Mouse (Mus musculus): ENCODE measurements around the gene Mettl7b.

Gene Mettl7b

DNA sequence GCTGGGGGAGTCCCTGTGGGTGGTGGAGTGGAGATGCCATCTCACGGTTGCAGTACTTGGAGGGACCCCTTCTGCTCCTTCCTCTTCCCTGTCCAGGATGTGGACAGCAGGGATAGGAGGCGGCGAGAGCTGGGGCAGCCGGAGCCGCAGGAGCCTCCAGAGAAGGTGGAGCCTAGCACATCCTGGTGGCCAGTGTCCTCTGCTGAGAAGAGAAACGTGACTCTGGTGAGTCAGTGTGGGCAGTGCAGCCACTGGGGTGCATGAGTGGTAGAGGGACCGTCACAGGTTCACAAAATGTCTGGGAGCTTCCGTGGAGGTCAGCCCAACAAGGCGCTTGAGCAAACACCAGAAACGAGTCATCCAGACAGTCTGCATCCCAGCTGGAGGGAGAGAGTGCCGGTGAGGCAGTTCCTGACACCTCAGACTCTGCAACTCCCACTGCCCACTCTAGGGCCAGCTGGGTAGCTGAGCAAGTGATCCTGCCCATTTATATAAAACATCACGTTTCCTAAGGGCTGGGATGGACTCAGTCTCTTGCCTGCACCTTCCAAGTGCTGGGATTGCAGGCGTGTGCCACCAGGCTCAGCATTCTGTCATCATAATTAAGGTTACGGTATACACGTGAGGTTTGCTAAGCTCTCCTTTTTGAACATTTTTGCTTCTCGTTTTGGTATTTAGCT is 10.4 kb downstream of the Mettl7b start:
- in situ Hi-C loops (cut with MboI; ENCODE audit: unreplicated experiment in 2 of 2) = no loop called here

DNA sequence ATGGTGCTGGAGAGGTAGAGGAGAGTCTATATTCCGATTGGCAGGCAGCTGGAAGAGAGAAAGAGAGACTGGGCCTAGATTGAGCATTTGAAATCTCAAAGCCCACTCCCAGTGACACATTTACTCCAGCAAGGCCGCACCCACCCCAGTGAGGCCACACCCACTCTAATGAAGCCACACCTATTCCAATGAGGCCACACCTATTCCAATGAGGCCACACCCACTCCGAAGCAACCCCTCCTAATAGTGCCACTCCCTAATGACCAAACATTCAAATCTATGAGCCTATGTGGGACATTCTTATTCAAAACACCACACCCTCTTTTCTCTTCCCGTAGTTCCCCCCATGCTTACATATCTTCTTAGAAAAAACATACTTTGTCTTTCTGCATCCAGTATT is 13.3 kb downstream of the Mettl7b start:
- in situ Hi-C loops (cut with MboI; ENCODE audit: unreplicated experiment in 2 of 2) = no loop called here

DNA sequence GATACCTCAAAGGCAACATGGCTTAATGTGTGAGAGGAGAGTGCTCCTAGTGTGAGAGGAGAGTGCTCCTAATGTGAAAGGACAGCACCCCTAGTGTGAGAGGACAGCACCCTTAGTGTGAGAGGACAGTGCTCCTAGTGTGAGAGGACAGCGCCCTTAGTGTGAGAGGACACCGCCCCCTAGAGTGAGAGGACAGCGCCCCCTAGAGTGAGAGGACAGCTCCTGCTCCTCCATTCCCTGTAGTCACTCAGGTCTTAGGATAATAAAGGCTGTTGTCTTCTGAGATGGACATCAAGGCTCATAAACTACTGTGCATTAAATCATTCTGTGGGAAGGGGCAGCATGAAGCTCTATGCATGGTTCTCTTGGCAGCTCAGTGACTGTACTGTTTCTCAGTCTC is 15.1 kb downstream of the Mettl7b start:
- in situ Hi-C loops (cut with MboI; ENCODE audit: unreplicated experiment in 2 of 2) = no loop called here

DNA sequence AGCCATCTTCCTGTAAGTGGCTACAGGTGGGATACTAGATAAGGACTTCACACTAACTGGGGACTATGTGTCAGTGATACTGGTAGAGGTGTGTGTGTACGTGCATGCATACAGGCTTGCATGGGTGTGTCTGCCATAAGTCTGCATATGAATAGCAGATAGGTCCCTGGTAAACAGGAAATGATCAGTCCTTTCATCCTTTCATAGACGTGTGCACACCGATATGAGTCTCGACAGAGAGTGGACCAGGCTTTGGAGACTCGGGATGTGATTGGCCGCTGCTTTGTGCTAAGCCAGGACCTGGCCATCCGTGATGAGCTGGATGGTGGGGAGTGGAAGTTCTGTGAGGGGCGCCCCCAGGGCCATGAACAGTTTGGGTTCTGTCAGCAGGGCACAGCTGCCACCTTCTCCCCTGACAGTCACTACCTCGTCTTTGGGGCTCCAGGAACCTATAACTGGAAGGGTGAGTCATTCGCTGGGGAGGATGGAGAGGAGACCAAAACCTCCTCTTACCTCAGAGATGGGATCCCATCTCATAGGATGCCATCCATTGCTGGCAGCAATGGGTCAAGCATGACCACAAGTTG is 20.2 kb downstream of the Mettl7b start:
- in situ Hi-C loops (cut with MboI; ENCODE audit: unreplicated experiment in 2 of 2) = no loop called here

DNA sequence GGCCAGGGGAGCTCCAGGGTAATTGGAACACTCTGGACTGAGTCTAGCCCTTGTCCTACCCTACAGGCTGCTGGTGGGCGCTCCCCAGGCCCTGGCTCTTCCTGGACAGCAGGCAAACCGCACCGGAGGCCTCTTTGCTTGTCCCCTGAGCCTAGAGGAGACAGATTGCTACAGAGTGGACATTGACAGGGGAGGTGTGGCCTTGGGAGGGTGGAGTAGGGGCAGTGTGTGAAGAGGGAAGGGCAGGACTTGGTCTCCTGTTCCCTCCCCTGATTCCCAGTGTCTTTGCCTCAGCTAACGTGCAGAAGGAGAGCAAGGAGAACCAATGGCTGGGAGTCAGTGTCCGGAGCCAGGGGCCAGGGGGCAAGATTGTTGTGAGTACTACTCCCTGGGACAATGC is 21.8 kb downstream of the Mettl7b start:
- in situ Hi-C loops (cut with MboI; ENCODE audit: unreplicated experiment in 2 of 2) = no loop called here

DNA sequence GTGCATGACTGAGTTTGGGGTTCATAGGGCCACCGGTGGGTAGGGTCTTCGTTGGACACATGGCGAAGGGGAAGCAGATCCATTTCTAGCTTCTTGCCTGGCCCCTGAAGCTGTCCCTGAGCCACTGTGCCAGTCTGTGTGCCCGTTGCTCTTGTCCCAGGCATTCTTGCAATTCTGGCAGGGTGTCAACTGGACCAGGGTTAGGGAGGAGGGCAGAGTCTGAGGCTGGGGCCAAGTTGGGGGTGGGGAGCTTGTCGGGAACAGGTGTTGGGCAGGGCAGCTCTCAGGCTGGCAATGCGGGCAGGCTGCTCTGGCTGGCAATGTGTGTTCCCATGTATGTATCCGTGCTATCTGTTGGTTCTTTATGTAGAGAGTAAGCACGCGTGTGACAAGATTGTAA is 22.3 kb downstream of the Mettl7b start:
- in situ Hi-C loops (cut with MboI; ENCODE audit: unreplicated experiment in 2 of 2) = no loop called here

DNA sequence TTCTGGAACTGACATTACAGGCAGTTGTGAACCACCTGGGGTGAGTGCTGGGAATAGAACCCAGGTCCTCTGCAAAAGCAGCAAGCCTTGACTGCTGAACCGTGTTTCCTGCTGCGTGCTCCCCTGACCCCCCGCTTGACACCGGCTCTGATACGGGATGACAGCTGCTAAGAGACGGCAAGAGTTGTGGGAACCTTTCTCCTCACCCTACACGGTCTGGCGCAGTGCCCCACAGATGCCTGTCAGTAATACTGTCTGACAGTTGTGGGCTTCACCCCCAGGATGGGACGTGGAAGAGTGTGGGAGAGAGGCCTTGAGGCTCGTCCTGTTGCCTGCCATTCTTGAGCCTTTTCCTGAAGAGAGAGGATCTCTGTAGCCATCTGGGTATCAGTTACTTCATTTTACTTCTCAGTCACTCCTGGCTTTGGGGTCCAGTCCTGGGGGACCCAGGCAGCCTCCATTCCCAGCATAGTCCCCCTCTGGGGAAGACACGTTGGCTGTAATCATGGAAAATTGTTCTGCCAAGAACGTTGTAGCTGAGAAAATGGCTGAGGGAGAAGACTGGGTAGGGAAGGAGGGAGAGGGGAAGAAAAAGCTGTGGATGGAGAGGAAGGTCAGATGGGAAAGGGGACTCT is 22.9 kb downstream of the Mettl7b start:
- in situ Hi-C loops (cut with MboI; ENCODE audit: unreplicated experiment in 2 of 2) = no loop called here

DNA sequence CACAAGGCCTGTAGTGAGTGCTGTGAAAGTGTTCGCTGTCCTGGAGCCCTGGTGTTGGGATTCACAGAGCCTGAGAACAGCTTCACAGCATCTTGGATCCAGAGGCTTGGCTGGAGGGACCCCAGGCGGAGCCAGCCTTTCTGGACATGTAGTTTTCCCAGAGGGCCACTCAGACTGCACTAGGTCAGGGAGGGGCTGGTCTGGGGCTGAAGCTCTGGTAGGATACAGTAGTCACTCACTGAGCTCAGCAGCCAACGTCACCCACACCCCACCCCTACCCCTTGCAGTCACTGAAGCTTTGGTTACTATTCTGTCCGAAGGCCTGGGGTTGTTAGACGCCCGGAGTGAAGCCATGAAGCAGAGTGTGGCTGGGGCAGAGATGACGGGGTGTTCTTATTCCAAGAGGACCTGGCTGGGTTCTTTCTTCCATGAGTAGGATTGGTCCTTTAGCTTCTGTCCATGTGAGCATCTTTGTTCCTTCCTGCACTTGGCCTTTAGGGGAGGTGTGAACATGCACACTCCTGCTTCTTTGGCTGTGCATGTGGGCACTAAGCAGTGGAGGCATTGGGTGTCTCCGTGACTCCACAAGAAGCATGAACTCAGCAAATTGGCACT is 24.9 kb downstream of the Mettl7b start:
- in situ Hi-C loops (cut with MboI; ENCODE audit: unreplicated experiment in 2 of 2) = no loop called here

DNA sequence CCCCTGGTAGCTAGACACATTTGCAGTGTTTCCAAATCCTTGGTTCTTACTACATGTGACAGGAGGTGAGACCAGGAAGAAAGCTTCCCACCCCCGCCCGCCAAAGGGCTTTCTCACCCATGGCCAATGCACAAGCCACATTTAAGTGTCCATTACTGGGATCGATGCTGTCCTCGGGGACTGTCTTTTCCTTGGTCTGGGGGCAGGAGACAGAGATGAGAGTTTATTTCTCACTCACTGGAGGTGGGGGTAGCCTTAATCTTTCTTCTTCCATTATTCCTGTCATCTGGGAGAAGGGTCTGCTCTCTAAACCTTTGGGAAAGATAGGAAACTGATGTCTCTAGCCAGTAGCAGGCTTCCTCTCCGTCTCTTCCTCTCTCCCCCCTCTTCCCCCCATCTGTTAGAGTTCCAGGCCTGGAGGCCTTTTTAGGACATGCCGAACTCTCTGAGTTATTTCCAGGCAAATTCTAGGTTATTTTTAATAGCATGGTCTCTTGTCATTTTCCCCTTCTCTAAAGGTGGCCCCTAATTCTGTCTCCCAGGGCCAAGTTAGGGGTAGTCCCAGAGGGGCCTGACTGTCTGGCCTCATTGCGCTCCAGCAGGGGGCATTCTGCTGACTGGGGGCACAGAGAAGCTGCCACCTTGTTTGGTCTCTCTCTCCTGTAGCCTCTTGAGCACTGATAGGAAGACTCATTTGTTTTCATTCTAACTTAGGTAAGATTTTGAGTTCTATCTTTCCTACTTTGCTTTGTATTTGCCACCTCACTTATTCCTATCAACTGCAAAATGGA is 25.6 kb downstream of the Mettl7b start:
- in situ Hi-C loops (cut with MboI; ENCODE audit: unreplicated experiment in 2 of 2) = no loop called here

DNA sequence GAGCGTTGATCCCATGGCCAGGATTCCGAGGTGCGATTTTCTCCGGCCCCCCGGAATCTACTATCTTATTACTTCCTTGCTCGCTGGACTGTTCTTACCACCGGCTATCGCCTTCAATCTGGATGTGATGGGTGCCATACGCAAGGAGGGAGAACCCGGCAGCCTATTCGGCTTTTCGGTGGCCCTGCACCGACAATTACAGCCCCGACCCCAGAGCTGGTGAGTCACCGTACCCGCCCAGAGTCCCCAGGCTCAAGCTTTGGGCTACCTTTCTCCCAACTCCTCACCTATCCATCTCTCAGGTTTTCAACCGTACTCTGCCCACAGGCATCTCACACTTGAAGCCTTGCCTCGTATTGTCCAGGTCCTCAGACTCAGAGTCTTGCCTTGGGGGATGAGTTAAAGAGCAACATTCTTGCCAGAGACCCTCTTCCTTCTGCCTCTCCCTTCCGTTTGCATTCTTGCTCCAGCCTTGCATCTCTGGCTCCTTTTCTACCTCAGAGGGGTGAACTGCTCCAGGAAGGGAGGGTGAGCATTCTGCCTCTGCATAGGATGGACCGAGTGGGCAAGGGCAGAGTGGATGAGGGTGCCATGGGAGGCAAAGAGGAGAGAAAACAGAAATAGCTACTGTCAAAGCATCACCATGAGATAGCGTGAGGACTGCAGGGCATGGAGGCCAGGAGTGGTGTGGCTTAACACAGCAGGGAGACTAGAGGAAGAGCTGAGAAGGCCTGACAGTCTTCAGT is 26.6 kb downstream of the Mettl7b start:
- in situ Hi-C loops (cut with MboI; ENCODE audit: unreplicated experiment in 2 of 2) = no loop called here

DNA sequence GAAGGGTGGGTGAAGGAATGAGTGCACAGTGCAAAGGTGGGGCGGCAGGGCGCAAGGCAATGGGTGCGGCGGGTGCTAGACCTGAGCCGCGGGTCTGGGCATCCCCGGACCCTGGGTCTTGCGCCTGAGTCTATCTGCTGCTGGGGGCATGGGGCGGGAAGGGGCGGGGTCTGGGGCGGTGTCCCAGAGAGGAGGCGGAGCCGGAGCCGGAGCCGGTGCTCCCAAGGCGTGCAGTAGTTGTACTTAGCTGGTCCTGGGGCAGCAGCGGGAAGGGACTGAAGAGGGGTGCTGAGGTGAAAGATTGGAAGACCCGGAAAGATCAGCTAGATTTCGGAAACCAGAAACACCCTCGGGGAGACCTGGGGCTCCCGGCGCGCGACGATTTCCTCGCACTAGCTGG is 27.2 kb downstream of the Mettl7b start, which contains the start of gene Itga7:
Itga7 (plus strand) TSS at position 245 of the 400 bp plus-strand sequence.
- in situ Hi-C loops (cut with MboI; ENCODE audit: unreplicated experiment in 2 of 2) = no loop called here

DNA sequence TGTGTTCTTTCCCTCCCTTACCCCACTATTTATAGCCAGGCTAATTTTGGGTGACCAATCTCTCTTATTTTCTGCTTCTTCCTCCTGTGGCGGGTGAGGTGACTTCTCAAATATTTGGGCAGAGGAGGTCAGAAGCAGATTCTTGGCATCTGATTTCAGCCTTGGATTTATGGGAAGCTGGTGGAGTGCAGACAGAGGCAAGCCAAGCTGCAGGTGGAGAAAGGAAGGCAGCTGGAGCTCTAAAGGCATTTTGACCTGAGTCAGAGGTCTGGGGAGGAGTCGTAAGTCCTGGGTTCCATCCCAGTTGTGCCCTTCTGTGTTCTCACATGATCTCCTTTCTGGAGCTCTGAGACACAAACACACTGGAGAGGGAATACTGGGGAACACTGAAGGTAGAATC is 29.3 kb downstream of the Mettl7b start:
- in situ Hi-C loops (cut with MboI; ENCODE audit: unreplicated experiment in 2 of 2) = no loop called here

DNA sequence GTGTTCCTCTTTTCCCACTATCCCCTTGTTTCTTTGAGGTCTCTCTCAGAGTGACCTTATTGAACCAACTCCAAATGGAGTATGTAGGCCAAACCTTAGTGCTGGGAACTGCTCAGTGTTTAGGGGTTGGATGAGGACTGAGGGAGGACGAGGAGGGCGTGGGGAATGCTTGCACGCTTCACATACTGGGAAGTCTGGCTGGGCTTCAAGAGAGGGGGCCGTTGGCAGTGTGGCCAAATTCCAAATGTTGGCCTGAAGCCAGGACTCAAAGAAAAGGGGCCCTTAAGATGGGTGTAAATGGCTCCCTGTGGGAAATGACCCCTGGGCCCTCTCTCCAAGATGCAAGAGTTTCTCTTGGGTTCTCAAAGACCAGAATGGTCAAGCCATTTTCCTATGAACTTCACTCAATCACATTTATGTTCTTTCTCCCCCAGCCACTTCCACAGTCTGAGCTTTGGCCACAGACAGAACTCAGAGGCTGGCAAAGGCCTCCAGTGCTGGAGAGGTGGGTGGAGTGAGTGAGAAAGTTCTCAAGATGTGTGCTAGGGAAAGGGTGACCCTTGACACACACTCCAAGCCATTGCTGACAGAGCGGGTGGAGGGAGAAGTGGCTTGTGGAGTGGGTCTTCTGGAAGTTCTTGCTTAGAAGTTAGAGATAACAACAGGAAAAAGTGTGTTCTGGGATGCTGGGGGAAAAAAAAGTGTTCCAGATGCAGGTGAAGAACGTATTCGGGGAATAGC is 31.0 kb downstream of the Mettl7b start:
- in situ Hi-C loops (cut with MboI; ENCODE audit: unreplicated experiment in 2 of 2) = no loop called here

DNA sequence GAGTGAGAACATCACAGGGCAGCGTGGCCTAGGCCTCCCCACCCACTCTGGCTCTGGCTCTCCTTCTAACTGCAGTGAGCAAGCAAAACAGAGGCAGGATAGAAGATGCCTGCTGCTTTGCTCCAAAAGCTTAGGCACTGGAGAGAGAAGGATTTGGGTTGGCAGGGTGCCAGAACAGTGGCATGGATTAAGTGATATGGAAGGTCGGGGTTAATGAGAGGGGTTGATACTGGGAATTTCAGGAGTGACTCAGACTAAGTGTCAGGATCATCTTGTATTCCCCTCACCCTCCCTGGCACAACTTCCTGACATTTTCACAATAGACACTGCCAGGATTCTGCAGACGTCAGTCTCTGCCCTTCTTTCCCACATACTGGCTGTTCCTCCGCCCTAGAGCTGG is 32.4 kb downstream of the Mettl7b start:
- in situ Hi-C loops (cut with MboI; ENCODE audit: unreplicated experiment in 2 of 2) = no loop called here

DNA sequence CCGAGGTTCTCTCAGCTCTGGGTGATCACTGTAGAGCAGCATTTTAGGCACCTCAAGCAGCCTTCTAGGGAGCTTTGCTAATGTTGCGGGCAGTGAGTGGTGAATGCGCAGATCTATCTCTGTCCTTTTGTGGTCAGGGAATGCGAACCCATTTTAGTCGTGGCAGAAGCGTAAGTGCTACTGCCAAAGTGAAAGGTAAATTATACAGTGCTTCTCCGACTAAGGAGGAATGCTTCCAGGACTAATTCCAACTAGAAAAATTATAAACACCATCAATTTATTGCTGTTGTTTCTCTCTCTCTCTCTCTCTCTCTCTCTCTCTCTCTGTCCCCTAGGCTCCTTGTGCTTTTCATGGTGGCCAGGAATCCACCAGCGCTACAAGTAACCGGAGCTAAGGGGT is 36.9 kb downstream of the Mettl7b start, which contains the start of gene Bloc1s1:
Bloc1s1 (minus strand) TSS at position 101 of the 400 bp plus-strand sequence.
- in situ Hi-C loops (cut with MboI; ENCODE audit: unreplicated experiment in 2 of 2) = no loop called here

DNA sequence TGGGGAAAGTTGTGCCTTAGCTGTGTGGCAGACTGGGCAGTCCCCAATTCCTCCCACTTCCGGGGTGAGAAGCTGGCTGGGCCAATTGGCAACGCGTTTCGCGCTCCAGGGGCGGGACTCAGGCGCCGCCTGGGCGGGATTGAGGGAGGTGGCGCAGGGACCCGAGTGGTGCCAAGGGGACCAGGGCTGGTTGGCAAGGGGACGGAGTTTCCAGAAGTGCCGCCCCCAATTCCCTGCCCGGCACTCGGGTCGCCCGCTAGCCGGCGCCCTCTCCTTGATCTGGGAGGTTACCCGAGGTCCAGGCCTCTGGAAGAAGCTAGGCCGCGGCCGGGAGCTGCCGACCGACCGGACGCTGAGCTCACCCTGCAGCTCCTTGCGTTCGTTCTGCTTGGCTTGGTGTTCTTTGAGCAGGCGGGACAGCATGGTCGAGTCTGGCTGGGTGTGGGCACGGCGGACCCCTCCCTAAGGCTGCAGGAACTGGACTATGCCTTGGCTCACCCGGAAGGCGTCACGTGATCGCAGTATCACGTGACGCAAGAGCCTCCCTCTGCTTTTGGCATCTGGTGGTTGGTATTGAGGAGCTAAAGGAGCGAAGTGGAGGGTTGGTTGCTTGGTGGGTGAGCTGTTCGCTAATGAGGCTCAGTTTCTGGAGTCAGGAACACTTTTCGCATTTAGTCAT is 37.6 kb downstream of the Mettl7b start:
- in situ Hi-C loops (cut with MboI; ENCODE audit: unreplicated experiment in 2 of 2) = no loop called here

DNA sequence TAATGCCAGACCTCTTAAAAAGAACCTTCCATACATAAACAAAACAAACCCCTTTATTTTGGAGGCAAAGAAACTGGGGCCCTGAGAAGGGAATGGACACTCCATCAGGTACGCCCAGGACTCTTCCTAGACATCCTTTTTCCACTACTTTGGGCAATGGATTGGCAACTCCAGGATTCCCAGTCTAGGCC is 38.1 kb downstream of the Mettl7b start, which contains the start of gene Rdh5:
Rdh5 (minus strand) TSS at position 67 of the 191 bp plus-strand sequence.
- in situ Hi-C loops (cut with MboI; ENCODE audit: unreplicated experiment in 2 of 2) = no loop called here

DNA sequence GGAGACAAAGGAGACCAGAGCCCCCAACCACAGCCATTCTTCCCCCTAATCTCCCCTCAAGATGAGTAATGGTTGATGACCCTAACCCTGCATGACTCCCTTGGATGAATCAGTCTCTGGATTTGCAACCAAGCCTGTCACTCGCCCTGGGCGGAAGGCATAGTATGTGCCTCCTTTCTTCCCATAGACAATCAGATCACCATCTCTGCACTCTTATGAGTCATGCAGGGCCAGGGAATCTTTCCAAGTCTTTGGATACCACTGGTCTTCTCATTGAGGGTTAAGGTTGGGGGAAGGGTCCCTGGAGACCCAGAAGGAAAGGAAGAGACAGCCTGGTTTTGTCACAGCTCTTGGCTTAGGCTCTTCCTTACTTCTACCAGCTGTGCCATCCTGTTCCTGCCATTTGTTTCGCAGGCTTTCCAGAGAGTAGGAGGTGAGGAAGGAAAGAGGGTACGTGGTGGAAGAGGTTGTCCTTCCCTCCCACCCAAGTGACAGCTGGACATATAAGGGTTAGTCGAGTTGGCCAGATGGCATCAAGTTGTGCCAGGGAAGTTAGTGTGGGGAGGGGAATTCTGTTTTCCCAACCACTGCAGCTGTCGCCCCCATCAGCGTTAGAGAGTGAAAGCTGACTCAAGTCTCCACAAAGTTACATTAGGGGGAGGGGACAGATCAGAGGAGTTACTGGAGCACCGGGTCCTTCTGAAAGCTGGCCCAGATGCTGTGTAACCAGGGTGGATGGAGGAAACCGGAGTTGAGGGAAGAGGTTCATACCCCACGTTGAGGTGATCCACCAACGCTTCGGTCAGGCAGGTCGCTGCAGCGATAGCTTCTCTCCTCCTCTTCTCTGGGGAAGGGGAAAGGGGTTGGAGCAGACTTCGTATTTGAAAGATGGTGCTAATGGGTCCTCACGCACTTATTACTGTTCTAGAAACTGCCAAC is 38.6 kb downstream of the Mettl7b start:
- in situ Hi-C loops (cut with MboI; ENCODE audit: unreplicated experiment in 2 of 2) = no loop called here

Data from v-Abl transformed pro-B cells (cell line).